Mouse (Mus musculus): ENCODE data around the gene Usp3. TPM values are rescaled to one million over a fixed set of nuclear protein-coding genes. Genes with fewer than 3 reads are reported as not detected.

The Usp3 gene
- total and polyA plus RNA-seq, 3 experiments = 24.4 to 39.5 (median 36.6) TPM

DNA sequence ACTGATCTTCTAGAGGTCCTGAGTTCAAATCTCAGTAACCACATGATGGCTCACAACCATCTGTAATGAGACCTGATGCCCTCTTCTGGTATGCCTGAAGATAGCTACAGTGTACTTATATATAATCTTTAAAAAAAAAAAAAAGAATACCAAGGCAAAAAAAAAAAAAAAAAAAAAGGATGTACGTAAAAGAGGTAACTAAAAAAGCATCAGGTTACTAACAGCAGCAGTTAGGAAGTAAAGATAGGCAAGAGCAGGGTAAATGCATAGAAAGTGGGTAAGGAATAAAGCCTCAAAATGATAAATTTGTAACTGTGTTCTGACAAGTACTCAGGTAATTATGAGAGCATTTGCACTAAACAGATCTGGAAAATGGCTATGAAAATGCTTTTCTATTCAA lies 12.2 kb downstream of the Usp3 start:
- Histone ChIP-seq H3K4me1 (ENCODE audit: control insufficient read depth in 1 of 2, insufficient read depth in 2 of 2) (peaks cover 0 to 26% of the 10 kb centered on the region in 2 experiments; a peak in 2 of 4 replicates), H3K9ac (ENCODE audit: insufficient read depth, low read depth) (no peak overlapping the region), H3K27me3 (replicated peaks) (no peaks in the 10 kb centered on the region), H3K27ac (ENCODE audit: insufficient read depth, low read depth) (no peak overlapping the region), H3K79me2 (replicated peaks; ENCODE audit: control insufficient read depth, extremely low read depth, insufficient read depth, poor library complexity, severe bottlenecking) (peaks cover 21% of the 10 kb centered on the region), H3K36me3 (replicated peaks in 1 of 2; ENCODE audit: control insufficient read depth in 1 of 2, insufficient read depth in 1 of 2, low read length in 1 of 2) (peaks cover 0 to 13% of the 10 kb centered on the region in 2 experiments), H3K9me3 (replicated peaks; ENCODE audit: low read length) (no peaks in the 10 kb centered on the region), H3K4me3 (replicated peaks in 1 of 3; ENCODE audit: low read depth in 2 of 3, low read length in 2 of 3, poor library complexity in 1 of 3) (no peak overlapping the region), H3K4me2 (ENCODE audit: insufficient read depth, low read depth, poor library complexity, severe bottlenecking) (no peak overlapping the region)
- in situ Hi-C loops (cut with MboI; ENCODE audit: low pct_ligation_motif_present, low pct_unique_long_range_greater_than_20kb, low sequenced_read_pairs) = no loop called here
- TF ChIP-seq MYC (IDR thresholded peaks at IDR 0.05; ENCODE audit: low read depth, low read length) (no peak), ZNF384 (IDR thresholded peaks at IDR 0.05; ENCODE audit: low read depth, low read length) (no peak), MAX (IDR thresholded peaks at IDR 0.05; ENCODE audit: low read length) (no peak), BHLHE40 (IDR thresholded peaks at IDR 0.05; ENCODE audit: low read depth, low read length) (no peak), GABPA (IDR thresholded peaks at IDR 0.05; ENCODE audit: insufficient replicate concordance, low read depth, low read length) (no peak), MXI1 (IDR thresholded peaks at IDR 0.05; ENCODE audit: low read depth, low read length) (no peak), MAFK (IDR thresholded peaks at IDR 0.05; ENCODE audit: insufficient replicate concordance, low read length) (no peak), RCOR1 (conservative IDR thresholded peaks at IDR 0.05; ENCODE audit: low read depth, low read length) (no peak)
- no peak for DNase-seq (ENCODE audit: extremely low read depth)
- dilution Hi-C loops (cut with MboI; ENCODE audit: extremely low pct_ligation_motif_present, extremely low pct_unique_long_range_greater_than_20kb, low sequenced_read_pairs) = no loop called here

DNA sequence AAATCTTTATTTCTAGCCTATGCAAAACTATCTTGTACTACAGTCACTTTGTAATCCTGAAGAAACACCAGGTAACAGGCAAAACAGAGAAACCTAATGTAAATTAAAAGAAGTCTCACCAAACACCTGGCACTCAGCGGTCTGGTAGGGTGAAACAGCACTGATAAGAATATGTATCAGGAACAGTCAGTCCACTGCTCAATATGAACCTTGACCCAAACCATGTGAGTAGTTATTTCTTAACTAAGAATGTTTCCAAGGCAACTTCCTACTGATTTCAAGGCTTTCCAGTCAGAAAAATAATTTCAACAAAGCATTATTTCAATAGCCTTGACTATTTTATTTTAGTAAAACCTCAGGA lies 17.1 kb downstream of the Usp3 start:
- no peak for TF ChIP-seq IRF4 (IDR thresholded peaks at IDR 0.05; ENCODE audit: low read depth, low read length)
- no peak for TF ChIP-seq MAZ (IDR thresholded peaks at IDR 0.05; ENCODE audit: low read depth, low read length)
- no peak for TF ChIP-seq JUN (IDR thresholded peaks at IDR 0.05; ENCODE audit: insufficient read depth, low read depth, low read length)
- TF ChIP-seq E2F4 (IDR thresholded peaks at IDR 0.05; ENCODE audit: insufficient replicate concordance, low read depth, low read length) = no peak
- TF ChIP-seq MXI1 (IDR thresholded peaks at IDR 0.05; ENCODE audit: low read depth, low read length) = no peak
- TF ChIP-seq CHD2 (IDR thresholded peaks at IDR 0.05; ENCODE audit: low read length) = no peak
- TF ChIP-seq NRF1 (IDR thresholded peaks at IDR 0.05; ENCODE audit: low read depth, low read length) = no peak
- no peak for TF ChIP-seq POLR2AphosphoS2 (IDR thresholded peaks at IDR 0.05; ENCODE audit: low read depth, low read length)
- no peak for TF ChIP-seq ELF1 (IDR thresholded peaks at IDR 0.05; ENCODE audit: low read depth, low read length)
- H3K4me3 ChIP-seq (replicated peaks in 1 of 3; ENCODE audit: low read depth in 2 of 3, low read length in 2 of 3, poor library complexity in 1 of 3) = no peak overlapping the region
- dilution Hi-C loops (cut with MboI; ENCODE audit: extremely low pct_ligation_motif_present, extremely low pct_unique_long_range_greater_than_20kb, low sequenced_read_pairs) (no loop called here), in situ Hi-C loops (cut with MboI; ENCODE audit: low pct_ligation_motif_present, low pct_unique_long_range_greater_than_20kb, low sequenced_read_pairs) (no loop called here)
- peaks cover 0 to 19% of the 10 kb centered on the region in 2 experiments for H3K36me3 ChIP-seq (replicated peaks in 1 of 2; ENCODE audit: control insufficient read depth in 1 of 2, insufficient read depth in 1 of 2, low read length in 1 of 2)
- no peak overlapping the region for H3K9ac ChIP-seq (ENCODE audit: insufficient read depth, low read depth)
- H3K4me2 ChIP-seq (ENCODE audit: insufficient read depth, low read depth, poor library complexity, severe bottlenecking) = no peak overlapping the region
- H3K9me3 ChIP-seq (replicated peaks; ENCODE audit: low read length) = no peaks in the 10 kb centered on the region
- no peak for DNase-seq (ENCODE audit: extremely low read depth)
- H3K4me1 ChIP-seq (ENCODE audit: control insufficient read depth in 1 of 2, insufficient read depth in 2 of 2) = peaks cover 7 to 42% of the 10 kb centered on the region in 2 experiments; a peak in 3 of 4 replicates
- no peak overlapping the region for H3K27ac ChIP-seq (ENCODE audit: insufficient read depth, low read depth)
- peaks cover 9% of the 10 kb centered on the region for H3K79me2 ChIP-seq (replicated peaks; ENCODE audit: control insufficient read depth, extremely low read depth, insufficient read depth, poor library complexity, severe bottlenecking)
- H3K27me3 ChIP-seq (replicated peaks) = no peaks in the 10 kb centered on the region

Data from CH12.LX (cell line).